Mouse (Mus musculus) hindbrain, embryonic 15.5 days (tissue): Measurements from ENCODE around the gene Sult2b1. TPM values are rescaled to one million over a fixed set of nuclear protein-coding genes. Genes with fewer than 3 reads are reported as not detected.
A peak's percentile ranks its signal among the peaks of the same experiment; 100 is the strongest.

ENCODE experiments used
- ATAC-seq: fragments of 200-750 bp; cut with Nextera tagmentation; 2 replicates; pipeline ENCODE4 v1.8.0; 2017; ENCODE audit warnings: low read depth, moderate number of reproducible peaks, moderate TSS enrichment; ENCODE audit not compliant: low FRiP score
- H3K27ac ChIP-seq: fragments of 300-500 bp; sonication (generic); replicated peaks from 2 replicates; pipeline ENCODE4 v1.5.1; 2015; ENCODE audit warnings: mild to moderate bottlenecking, inconsistent platforms
- H3K27me3 ChIP-seq: fragments of 300-500 bp; sonication (generic); 2 replicates; pipeline ENCODE4 v1.6.1; 2015; ENCODE audit warnings: control low read depth, inconsistent platforms
- H3K36me3 ChIP-seq: fragments of 300-500 bp; sonication (generic); 2 replicates; pipeline ENCODE4 v1.6.1; 2015; ENCODE audit warnings: control low read depth, inconsistent platforms
- H3K4me1 ChIP-seq: fragments of 300-500 bp; sonication (generic); replicated peaks from 2 replicates; pipeline ENCODE4 v1.6.1; 2015; ENCODE audit warnings: control low read depth, inconsistent platforms
- H3K4me2 ChIP-seq: fragments of 300-500 bp; sonication (generic); 2 replicates; pipeline ENCODE4 v1.6.1; 2015; ENCODE audit warnings: moderate library complexity, mild to moderate bottlenecking, inconsistent platforms
- H3K4me3 ChIP-seq: fragments of 300-500 bp; sonication (generic); 2 replicates; pipeline ENCODE4 v1.5.1; 2015; ENCODE audit warnings: mild to moderate bottlenecking, inconsistent platforms
- H3K9ac ChIP-seq: fragments of 300-500 bp; sonication (generic); 2 replicates; pipeline ENCODE4 v1.6.1; 2015; ENCODE audit warnings: inconsistent platforms
- H3K9me3 ChIP-seq: fragments of 300-500 bp; sonication (generic); 2 replicates; pipeline ENCODE4 v1.6.1; 2016; ENCODE audit warnings: control low read depth, inconsistent platforms
- WGBS: fragments of 180-500 bp; shearing (Covaris S2); methylation state at CpG from one replicate; pipeline ENCODE4 v1.1.7; 2015; 5-methylcytosine and 5-hydroxymethylcytosine counted together
- polyA plus RNA-seq: library from polyadenylated mRNA; unstranded; fragments of >200 nt; fragmentation: Nextera tagmentation; extraction: Ambion mirVana; gene quantifications from 2 replicates; pipeline ENCODE4 v1.2.1, GENCODE M21; 2015

Gene Sult2b1
- polyA plus RNA-seq, 1 experiment from 2014 or later = 6.3 TPM

DNA sequence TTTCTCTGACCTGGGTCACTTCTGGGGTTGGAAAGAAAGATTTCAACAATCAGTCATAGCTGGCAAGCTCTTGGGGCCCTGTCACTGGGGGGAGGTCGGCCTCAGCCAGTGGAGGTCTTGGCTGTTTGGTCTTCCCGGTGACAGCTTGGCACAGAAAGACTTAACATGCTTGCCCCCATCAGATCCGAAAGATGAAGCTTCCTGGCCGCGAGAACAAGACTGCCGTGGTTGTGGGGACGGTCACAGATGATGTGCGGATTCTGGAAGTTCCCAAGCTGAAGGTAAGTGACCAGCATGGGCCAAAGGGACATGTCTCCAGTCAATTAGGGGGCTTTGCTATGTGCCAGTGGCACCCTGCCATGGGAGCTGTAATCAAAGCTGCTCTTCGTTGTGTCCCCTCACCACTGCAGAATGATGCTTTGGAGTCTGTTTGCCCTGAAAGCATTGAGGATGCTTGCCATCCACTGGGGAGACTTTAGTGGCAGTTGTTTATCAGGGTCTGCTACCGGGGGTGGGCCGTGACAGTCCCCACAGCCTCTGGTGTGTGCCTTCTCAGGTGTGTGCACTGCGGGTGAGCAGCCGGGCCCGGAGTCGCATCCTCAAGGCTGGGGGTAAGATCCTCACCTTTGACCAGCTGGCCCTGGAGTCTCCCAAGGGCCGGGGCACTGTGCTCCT lies 64.6 kb downstream of the Sult2b1 start:
- Histone ChIP-seq H3K36me3 (peaks cover 24% of the 10 kb centered on the region), H3K4me3 (no peak overlapping the region), H3K9ac (no peak overlapping the region), H3K27ac (no peak overlapping the region), H3K27me3 (no peaks in the 10 kb centered on the region), H3K9me3 (no peaks in the 10 kb centered on the region), H3K4me1 (peaks cover 34% of the 10 kb centered on the region), H3K4me2 (0 out of 2 replicates have a peak overlapping the region, but pooled peaks have one; percentile 81)
- ATAC-seq = no peak
- WGBS = 91% methylated on average over 16 of the region's 16 CpGs

DNA sequence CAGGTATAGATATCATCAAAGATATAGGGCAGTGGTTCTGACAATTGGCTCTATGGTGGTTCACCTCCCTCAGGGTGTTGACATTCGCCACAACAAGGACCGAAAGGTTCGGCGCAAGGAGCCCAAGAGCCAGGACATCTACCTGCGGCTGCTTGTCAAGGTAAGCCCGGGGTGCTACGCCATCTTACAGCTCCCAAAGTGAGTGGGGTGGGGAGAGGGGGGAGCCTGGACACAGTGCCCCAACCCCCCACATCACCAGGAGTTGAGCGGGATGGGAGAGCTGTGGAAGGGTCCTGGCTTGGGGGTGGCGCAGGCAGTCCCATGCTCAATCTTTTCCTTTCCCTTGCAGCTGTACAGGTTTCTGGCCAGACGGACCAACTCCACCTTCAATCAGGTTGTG lies 65.3 kb downstream of the Sult2b1 start:
- Histone ChIP-seq H3K4me2 (peak overlapping the region; percentile 81), H3K27me3 (no peaks in the 10 kb centered on the region), H3K4me1 (peaks cover 40% of the 10 kb centered on the region), H3K9me3 (no peaks in the 10 kb centered on the region), H3K36me3 (peaks cover 22% of the 10 kb centered on the region), H3K9ac (peak overlapping the region; percentile 88), H3K27ac (no peak overlapping the region), H3K4me3 (peak overlapping the region; percentile 90)
- ATAC-seq = no peak
- WGBS = 84% methylated on average over 10 of the region's 10 CpGs

DNA sequence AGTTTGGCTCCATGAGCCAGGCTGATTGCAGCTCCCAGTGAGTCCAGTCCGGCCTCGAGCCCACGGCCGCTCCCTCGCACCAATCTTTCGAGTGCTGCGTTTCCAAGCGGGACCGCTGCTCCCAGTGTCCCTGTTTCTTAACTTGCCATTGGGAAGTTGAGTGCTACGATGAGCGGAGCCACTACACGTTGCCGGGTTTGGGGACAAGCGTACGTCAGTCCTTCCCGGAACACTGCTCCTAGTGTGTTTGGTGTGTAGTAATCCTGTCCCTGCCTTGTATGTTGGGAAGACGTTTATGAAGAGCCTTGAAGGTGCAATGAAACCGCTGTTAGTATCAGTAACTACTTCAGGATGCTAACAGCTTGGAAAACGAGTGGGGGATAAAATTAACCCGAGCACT lies 66.1 kb downstream of the Sult2b1 start:
- Histone ChIP-seq H3K27ac (peak overlapping the region; percentile 92), H3K4me1 (peaks cover 48% of the 10 kb centered on the region), H3K4me2 (peak overlapping the region; percentile 81), H3K36me3 (peaks cover 16% of the 10 kb centered on the region), H3K9me3 (no peaks in the 10 kb centered on the region), H3K9ac (peak overlapping the region; percentile 88), H3K27me3 (no peaks in the 10 kb centered on the region), H3K4me3 (peak overlapping the region; percentile 90)
- WGBS = 0% methylated on average over 20 of the region's 20 CpGs
- no peak for ATAC-seq

DNA sequence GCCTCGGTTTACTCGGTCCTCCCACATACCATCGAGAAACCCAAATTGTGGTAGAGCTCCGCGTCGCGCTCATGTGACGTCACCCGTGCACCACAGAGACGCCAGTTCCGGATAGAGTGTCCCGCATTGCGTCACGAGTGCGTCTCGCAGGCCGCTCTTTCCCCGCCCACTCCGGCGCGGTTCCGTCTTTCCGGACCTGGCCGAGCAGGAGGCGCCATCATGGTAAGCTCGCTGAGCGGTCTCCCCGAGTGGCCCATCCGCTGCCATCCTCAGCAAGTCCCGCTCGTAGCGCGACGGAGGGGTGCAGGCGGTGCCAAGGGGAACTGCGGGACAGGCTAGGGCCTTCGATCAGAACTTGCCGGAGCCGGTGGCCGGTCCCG lies 66.6 kb downstream of the Sult2b1 start, which contains the start of gene Sphk2:
Gene Sphk2, minus strand, starts transcription at position 85 of the 380 bp plus-strand sequence.
- under 1% methylated on average over 41 of the region's 41 CpGs for WGBS

DNA sequence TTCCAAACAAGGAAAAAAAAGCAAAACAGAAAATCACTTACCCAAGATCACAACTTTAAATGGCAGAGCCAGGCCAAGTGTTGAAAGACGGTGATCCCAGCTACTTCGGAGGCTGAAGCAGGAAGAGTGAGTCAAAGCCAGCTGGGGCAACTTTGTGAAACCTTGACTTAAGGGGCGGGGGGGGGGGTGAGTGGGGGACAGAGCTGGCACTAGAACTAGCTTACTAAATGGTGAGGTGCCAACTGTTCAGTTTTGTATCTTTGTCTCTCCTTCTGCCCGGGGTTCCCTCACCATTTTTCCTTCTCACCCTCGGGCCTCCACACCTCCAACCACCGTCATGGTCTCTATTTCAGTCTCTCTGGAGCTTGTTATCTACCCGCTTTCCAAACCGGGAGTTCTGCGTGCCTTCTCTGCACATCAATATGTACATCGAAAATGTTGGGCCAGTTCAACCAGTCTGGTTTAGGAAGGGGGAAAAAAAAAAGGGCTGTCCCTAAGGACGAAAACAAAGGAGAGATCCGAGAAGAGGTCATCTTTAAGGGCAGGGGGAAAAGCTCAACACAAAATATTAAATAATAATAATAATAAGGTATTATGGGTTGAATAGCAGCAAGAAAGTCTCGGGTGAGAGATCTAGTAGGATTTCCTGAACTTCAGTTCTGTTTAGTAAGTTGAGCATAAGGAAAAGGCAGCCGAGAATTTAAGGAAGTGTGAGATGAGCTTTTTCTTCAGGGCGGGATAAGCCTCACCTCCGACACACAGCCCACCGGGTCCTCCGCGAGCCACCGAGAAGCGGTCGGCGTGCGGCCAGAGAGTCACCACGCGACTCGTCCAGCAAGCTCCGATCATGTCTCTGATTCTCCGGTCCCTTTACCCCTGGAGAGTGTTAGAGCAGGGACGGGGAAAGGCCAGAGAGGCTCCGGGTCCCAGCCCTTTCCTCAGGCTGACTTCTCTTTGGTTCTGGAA lies 67.2 kb downstream of the Sult2b1 start:
- Histone ChIP-seq H3K27me3 (no peaks in the 10 kb centered on the region), H3K9ac (peak overlapping the region; percentile 92), H3K27ac (peak overlapping the region; percentile 92), H3K4me2 (peak overlapping the region; percentile 81), H3K36me3 (peaks cover 27% of the 10 kb centered on the region), H3K9me3 (no peaks in the 10 kb centered on the region), H3K4me1 (peaks cover 48% of the 10 kb centered on the region), H3K4me3 (peak overlapping the region; percentile 90)
- ATAC-seq = peak; percentile 19
- 12% methylated on average over 31 of the region's 31 CpGs for WGBS

More for the DNA sequence above, 66.6 kb downstream of the Sult2b1 start, which contains the start of gene Sphk2:
- Histone ChIP-seq H3K27me3 (no peaks in the 10 kb centered on the region), H3K9me3 (no peaks in the 10 kb centered on the region), H3K9ac (peak within 1 kb of the TSS; percentile 92), H3K4me2 (peak within 1 kb of the TSS; percentile 81), H3K27ac (peak within 1 kb of the TSS; percentile 92), H3K4me3 (peak within 1 kb of the TSS; percentile 90), H3K36me3 (peaks cover 20% of the 10 kb centered on the region), H3K4me1 (peaks cover 48% of the 10 kb centered on the region)
- ATAC-seq = peak; percentile 77

DNA sequence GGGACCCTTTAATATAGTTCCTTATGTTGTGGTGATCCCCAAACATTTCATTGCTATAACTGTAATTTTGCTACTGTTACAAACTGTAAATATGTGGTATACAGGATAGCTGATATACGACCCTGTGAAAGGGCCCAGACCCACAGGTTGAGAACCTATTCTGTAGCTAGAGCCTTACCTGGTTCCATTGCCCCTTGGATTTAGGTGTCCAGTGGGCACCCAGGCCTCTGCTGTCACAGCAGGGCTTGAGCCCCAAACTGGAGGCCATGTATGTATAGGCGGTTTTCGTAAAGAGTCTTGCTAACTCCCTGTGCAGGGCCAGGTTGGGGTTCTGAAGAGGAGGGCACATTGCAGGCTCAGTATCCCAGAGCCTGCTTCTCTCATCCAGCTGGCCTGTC lies 68.0 kb downstream of the Sult2b1 start:
- 87% methylated on average over 3 of the region's 3 CpGs for WGBS
- peak overlapping the region; percentile 81 for H3K4me2 ChIP-seq
- no peaks in the 10 kb centered on the region for H3K27me3 ChIP-seq
- H3K36me3 ChIP-seq = peaks cover 32% of the 10 kb centered on the region
- H3K4me1 ChIP-seq = peaks cover 48% of the 10 kb centered on the region
- no peak overlapping the region for H3K27ac ChIP-seq
- H3K9me3 ChIP-seq = no peaks in the 10 kb centered on the region
- ATAC-seq = no peak
- no peak overlapping the region for H3K9ac ChIP-seq
- H3K4me3 ChIP-seq = peak overlapping the region; percentile 90

DNA sequence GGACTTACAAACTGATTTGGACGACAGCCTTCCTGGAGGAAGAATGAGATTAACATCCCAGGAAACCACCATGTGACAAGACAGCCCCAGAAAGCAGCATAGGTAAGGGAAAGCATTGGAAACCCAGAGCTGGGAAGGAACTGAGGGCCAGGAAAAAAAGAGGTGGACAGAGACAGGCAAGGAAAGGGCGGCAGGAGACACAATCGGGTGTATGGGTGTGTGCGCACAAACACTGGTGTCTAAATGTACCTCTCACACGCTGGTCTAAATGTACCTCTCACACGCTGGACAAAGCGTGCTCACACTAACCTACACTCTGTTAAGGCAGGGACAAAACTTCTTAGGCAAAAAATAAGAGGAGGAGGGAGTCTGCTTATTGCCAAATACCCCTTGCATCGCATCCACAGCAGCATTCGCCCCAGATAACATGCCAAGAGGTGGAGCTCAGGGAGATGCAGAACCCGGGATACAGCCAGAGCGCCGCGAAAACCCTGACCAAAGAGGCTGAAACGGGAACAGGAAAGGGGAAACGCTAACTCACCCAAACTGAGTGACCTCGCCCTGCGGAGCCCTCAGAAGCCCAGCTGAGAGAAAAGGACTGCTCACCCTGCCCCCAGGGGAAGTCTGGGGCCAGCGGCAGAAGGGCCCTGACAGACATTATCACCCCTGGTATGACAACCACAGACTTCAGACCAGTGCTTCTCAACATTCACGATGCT lies 68.6 kb downstream of the Sult2b1 start:
- ATAC-seq = no peak
- H3K4me1 ChIP-seq = peaks cover 48% of the 10 kb centered on the region
- H3K27me3 ChIP-seq = no peaks in the 10 kb centered on the region
- peak overlapping the region; percentile 8 for H3K9ac ChIP-seq
- no peaks in the 10 kb centered on the region for H3K9me3 ChIP-seq
- 85% methylated on average over 19 of the region's 19 CpGs for WGBS
- peak overlapping the region; percentile 58 for H3K4me3 ChIP-seq
- H3K4me2 ChIP-seq = peak overlapping the region; percentile 81
- H3K27ac ChIP-seq = peak overlapping the region; percentile 58
- H3K36me3 ChIP-seq = peaks cover 32% of the 10 kb centered on the region

DNA sequence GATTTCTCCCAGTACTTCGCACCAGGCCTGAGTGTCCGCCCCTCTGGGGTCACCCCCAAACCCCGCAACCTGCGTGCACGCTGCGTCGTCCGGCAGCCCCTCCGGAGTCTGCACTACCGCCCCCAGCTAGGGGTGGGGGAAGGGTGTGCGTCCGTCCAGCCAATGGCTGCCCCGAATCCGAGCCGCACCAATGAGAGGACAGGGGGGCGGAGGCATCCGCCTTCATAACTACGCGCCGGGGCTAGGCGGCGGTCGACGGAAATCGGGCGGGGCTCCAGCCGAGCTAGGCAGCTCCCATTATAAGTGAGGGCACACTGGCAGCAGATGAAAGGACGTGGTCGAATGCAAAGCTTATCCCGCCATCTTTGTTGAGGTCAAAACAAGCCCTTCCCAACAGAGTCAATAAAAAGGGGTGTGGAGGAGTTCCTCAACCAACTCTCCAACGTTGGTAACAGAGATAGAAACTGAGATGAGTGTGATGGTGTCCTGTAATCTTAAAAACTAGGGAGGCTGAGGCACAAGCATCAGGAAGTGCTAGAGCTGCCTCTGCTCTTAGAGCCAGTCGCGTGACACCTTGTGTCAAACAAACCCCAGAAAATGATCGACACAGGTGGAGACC lies 69.3 kb downstream of the Sult2b1 start, which contains the start of gene Rpl18:
Gene Rpl18, plus strand, starts transcription at position 368 of the 619 bp plus-strand sequence.
- peak; percentile 92 for ATAC-seq

DNA sequence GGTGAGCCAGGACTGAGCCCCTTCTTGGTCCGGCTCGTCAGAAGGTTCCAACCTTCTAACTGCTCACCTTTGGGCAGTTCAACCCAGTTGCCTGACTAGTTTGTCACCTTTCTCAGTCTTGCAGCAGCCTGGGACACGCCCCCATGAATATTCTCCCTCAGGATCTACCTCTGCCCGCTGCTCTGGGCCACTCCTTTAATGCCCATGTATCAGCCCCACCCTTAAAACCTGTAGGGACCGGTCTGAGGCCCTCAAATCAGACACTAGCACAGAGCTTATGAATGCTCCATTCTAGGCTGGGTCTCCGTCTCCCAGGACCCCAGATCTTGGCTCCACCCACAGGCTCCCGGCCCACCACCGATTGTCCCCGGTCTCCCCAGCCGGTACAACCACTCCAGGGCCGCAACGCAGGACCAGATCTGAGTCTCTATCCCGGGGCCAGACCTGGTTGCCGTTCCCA lies 69.8 kb downstream of the Sult2b1 start:
- peak overlapping the region; percentile 58 for H3K4me3 ChIP-seq
- no peaks in the 10 kb centered on the region for H3K27me3 ChIP-seq
- no peaks in the 10 kb centered on the region for H3K9me3 ChIP-seq
- peaks cover 31% of the 10 kb centered on the region for H3K36me3 ChIP-seq
- ATAC-seq = peak; percentile 55; the same call in 1 of the 2 replicates
- peak overlapping the region; percentile 66 for H3K27ac ChIP-seq
- H3K9ac ChIP-seq = peak overlapping the region; percentile 69
- peak overlapping the region; percentile 81 for H3K4me2 ChIP-seq
- peaks cover 56% of the 10 kb centered on the region for H3K4me1 ChIP-seq
- WGBS = 11% methylated on average over 14 of the region's 14 CpGs

More for the DNA sequence above, 69.3 kb downstream of the Sult2b1 start, which contains the start of gene Rpl18:
- Histone ChIP-seq H3K4me3 (peak within 1 kb of the TSS; percentile 58), H3K27ac (peak within 1 kb of the TSS; percentile 66), H3K4me1 (peaks cover 53% of the 10 kb centered on the region), H3K9ac (peak within 1 kb of the TSS; percentile 69), H3K27me3 (no peaks in the 10 kb centered on the region), H3K36me3 (peaks cover 33% of the 10 kb centered on the region), H3K4me2 (peak within 1 kb of the TSS; percentile 81), H3K9me3 (no peaks in the 10 kb centered on the region)
- WGBS = 7% methylated on average over 34 of the region's 34 CpGs

DNA sequence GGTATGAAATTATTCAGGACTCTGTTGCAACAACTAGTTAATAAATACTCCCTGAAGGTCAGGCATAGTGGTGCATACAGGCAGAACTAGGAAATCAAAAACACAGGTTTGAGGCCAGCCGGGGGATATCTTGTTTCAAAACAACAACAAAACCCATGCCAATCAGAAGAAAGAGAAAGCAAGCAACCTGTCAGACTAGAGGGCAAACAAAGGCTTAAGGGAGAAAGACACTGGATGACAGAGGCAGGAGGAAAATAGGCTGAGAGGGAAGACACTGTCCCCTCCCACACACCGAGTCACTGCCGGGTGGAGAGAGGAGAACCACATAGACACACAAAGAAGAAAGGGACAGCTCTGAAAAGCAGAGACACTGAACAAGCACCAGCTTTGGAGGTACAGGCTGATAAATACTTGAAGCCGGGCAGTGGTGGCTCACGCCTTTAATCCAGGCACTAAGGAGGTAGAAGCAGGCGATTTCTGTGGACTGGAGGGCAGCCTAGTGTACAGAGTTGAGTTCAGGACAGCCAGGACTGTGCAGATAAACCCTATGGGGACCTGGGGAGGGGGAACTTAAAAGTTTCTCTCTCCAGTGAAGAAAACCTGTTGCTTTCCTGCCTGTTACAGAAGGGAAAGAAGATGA lies 70.5 kb downstream of the Sult2b1 start:
- Histone ChIP-seq H3K9me3 (no peaks in the 10 kb centered on the region), H3K36me3 (peaks cover 31% of the 10 kb centered on the region), H3K27ac (no peak overlapping the region), H3K4me1 (peaks cover 56% of the 10 kb centered on the region), H3K4me2 (peak overlapping the region; percentile 81), H3K4me3 (peak overlapping the region; percentile 58), H3K27me3 (no peaks in the 10 kb centered on the region), H3K9ac (peak overlapping the region; percentile 69)
- 85% methylated on average over 6 of the region's 6 CpGs for WGBS
- ATAC-seq = no peak
